Mouse (Mus musculus) G1E-ER4 (cell line): ENCODE data around the gene Susd6. TPM values are rescaled to one million over a fixed set of nuclear protein-coding genes. Genes with fewer than 3 reads are reported as not detected.

ENCODE experiments used
- GATA1 ChIP-seq: IDR thresholded peaks from one replicate; pipeline ENCODE4 v1.8.0; 2012; ENCODE audit warnings: low read length, inconsistent platforms
- polyA plus RNA-seq: library from polyadenylated mRNA; stranded (reverse); fragments of >175 nt; gene quantifications from 2 replicates; pipeline ENCODE4 v1.2.3, GENCODE M21; 2012

Gene Susd6
- polyA plus RNA-seq, 1 experiment = 22.0 TPM

- no peak for TF ChIP-seq GATA1
These were observed 103.6 kb downstream of the Susd6 start for GRCm38 (mm10) chr12:80893720-80894494.

GRCm38 (mm10) chr12:80894973-80895570, 104.8 kb downstream of the Susd6 start:
- no peak for TF ChIP-seq GATA1

- TF ChIP-seq GATA1 = no peak
These were observed 119.3 kb downstream of the Susd6 start for GRCm38 (mm10) chr12:80909631-80910030.

GRCm38 (mm10) chr12:80917764-80918163, 127.5 kb downstream of the Susd6 start:
- no peak for TF ChIP-seq GATA1

- no peak for TF ChIP-seq GATA1
These were observed 131.0 kb downstream of the Susd6 start for GRCm38 (mm10) chr12:80921301-80921700.

- TF ChIP-seq GATA1 = no peak
These were observed 132.6 kb downstream of the Susd6 start for GRCm38 (mm10) chr12:80922869-80923268.

- no peak for TF ChIP-seq GATA1
These were observed 133.3 kb downstream of the Susd6 start for GRCm38 (mm10) chr12:80923602-80924001.

GRCm38 (mm10) chr12:80924205-80924604, 133.9 kb downstream of the Susd6 start:
- TF ChIP-seq GATA1 = no peak

GRCm38 (mm10) chr12:80925919-80926318, 135.6 kb downstream of the Susd6 start:
- no peak for TF ChIP-seq GATA1

- peak; percentile 48 for TF ChIP-seq GATA1
These were observed 136.2 kb downstream of the Susd6 start for GRCm38 (mm10) chr12:80926550-80926949.

GRCm38 (mm10) chr12:80927518-80927917, 137.2 kb downstream of the Susd6 start:
- TF ChIP-seq GATA1 = no peak

- no peak for TF ChIP-seq GATA1
These were observed 138.6 kb downstream of the Susd6 start for GRCm38 (mm10) chr12:80928881-80929280.

- no peak for TF ChIP-seq GATA1
These were observed 139.8 kb downstream of the Susd6 start for GRCm38 (mm10) chr12:80930141-80930540.

Other genes with a start within 250 kb of the Susd6 start
- 15.7 and 17.9 TPM in 2 replicates for gene Slc39a9, start 146.6 kb upstream of the Susd6 start, polyA plus RNA-seq
- gene Erh, start 146.2 kb upstream of the Susd6 start, polyA plus RNA-seq = 20.0 and 67.6 TPM in 2 replicates
- gene Plekhd1, start 97.9 kb upstream of the Susd6 start, polyA plus RNA-seq = not detected in 2 replicates
- gene Ccdc177, start 29.8 kb upstream of the Susd6 start, polyA plus RNA-seq = not detected in 2 replicates
- 72.1 and 175 TPM in 2 replicates for gene Srsf5, start 155.0 kb downstream of the Susd6 start, polyA plus RNA-seq
- gene Slc10a1, start 178.2 kb downstream of the Susd6 start, polyA plus RNA-seq = not detected in 2 replicates
- gene Smoc1, start 236.3 kb downstream of the Susd6 start, polyA plus RNA-seq = 6.2 and 7.7 TPM in 2 replicates